Mouse (Mus musculus): ENCODE data around the gene Hpse2. TPM values are rescaled to one million over a fixed set of nuclear protein-coding genes. Genes with fewer than 3 reads are reported as not detected.
"Not testable (repeated sequence)": the region's sequence is repeated elsewhere in the genome, so short reads cannot be mapped to it uniquely, and the experiment has no call there.

Hpse2 gene
- under 1 TPM in 1 of 2 experiments, not detected in 1; 0.14 TPM for polyA plus RNA-seq (2017; shearing (Covaris generic))

GRCm38 (mm10) chr19:43388017-43388904 lies at the start of gene Hpse2:
Gene Hpse2, minus strand, starts transcription at chr19:43388355.
- no peak for ATAC-seq

- ATAC-seq, result no peak
Observed at GRCm38 (mm10) chr19:43427446-43428224, 39.5 kb upstream of the Hpse2 start.

GRCm38 (mm10) chr19:43424082-43424481 lies 35.9 kb upstream of the Hpse2 start:
- ATAC-seq, result no peak

- ATAC-seq, result no peak
Observed at GRCm38 (mm10) chr19:43420506-43420905, 32.4 kb upstream of the Hpse2 start.

- no peak for ATAC-seq
Observed at GRCm38 (mm10) chr19:43415565-43415964, 27.4 kb upstream of the Hpse2 start.

GRCm38 (mm10) chr19:43407181-43407580 lies 19.0 kb upstream of the Hpse2 start:
- no peak for ATAC-seq

GRCm38 (mm10) chr19:43396327-43396726 lies 8.2 kb upstream of the Hpse2 start:
- ATAC-seq, result no peak

GRCm38 (mm10) chr19:43387071-43387770 lies 934 bp downstream of the Hpse2 start:
- ATAC-seq, result no peak

- ATAC-seq, result no peak
Observed at GRCm38 (mm10) chr19:43386041-43386952, 1.9 kb downstream of the Hpse2 start.

- no peak for ATAC-seq
Observed at GRCm38 (mm10) chr19:43385451-43385850, 2.7 kb downstream of the Hpse2 start.

GRCm38 (mm10) chr19:43384978-43385431 lies 3.1 kb downstream of the Hpse2 start:
- no peak for ATAC-seq

- ATAC-seq, result no peak
Observed at GRCm38 (mm10) chr19:43384346-43384977, 3.7 kb downstream of the Hpse2 start.

GRCm38 (mm10) chr19:43358830-43359229 lies 29.3 kb downstream of the Hpse2 start:
- no peak for ATAC-seq

GRCm38 (mm10) chr19:43311125-43311524 lies 77.0 kb downstream of the Hpse2 start:
- ATAC-seq, result no peak

GRCm38 (mm10) chr19:43306756-43307155 lies 81.4 kb downstream of the Hpse2 start:
- no peak for ATAC-seq

- not testable (repeated sequence) for ATAC-seq
Observed at GRCm38 (mm10) chr19:43281336-43281735, 106.8 kb downstream of the Hpse2 start.

- ATAC-seq, result no peak
Observed at GRCm38 (mm10) chr19:43243993-43244392, 144.2 kb downstream of the Hpse2 start.

GRCm38 (mm10) chr19:43231711-43232110 lies 156.4 kb downstream of the Hpse2 start:
- ATAC-seq, result no peak

- ATAC-seq, result no peak
Observed at GRCm38 (mm10) chr19:43193562-43193961, 194.6 kb downstream of the Hpse2 start.

GRCm38 (mm10) chr19:43175437-43175965 lies 212.7 kb downstream of the Hpse2 start:
- no peak for ATAC-seq

- no peak for ATAC-seq
Observed at GRCm38 (mm10) chr19:43174812-43175211, 213.3 kb downstream of the Hpse2 start.
